Mouse (Mus musculus): ENCODE measurements at regions not wholly inside any gene's neighbourhood (a gene's known extent, or its start where the extent isn't known, plus 50 kb on each side); places are given as distances from the start of the nearest gene placed in this dataset.
A peak's percentile ranks its signal among the peaks of the same experiment; 100 is the strongest.

DNA sequence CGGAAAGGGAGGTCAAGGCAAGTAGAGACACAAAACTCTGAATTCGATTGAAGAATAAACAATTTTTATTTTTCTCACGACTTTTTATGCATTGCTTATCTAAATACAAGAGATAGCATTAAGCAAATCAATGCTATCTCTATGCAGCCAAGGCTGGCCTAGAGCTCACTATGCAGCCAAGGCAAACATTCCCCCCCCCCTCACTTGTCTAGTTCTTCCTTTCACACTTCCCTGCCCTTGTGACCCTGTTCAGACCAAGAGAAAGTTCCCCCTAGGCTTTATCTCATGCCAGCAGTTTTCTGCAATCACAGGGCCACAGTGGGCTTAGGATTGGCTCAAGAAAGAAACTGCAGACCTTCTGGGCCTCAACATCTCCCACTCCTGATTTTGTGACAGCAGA lies 417.9 kb upstream of the Rag2 start:
- no peak for DNase-seq (ENCODE audit: low read depth, low spot score)

DNA sequence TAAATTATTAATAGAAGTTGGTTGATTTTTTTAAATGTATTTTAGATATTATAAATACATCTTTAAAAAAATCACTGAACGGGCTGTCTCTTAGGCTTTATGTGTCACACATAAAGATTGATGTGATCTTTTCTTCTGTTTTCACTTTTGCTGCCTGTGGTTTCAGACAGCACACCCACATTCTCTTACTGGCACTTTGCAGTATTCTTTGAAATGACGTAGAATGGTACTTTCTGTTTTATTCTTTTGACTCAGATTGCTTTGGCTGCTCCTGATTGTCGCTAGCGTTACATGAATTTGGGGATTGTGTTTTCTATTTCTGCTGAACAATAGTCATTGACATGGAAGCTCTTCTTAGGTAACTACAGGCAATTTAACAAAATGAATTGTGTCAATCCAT lies 415.4 kb upstream of the Rag2 start:
- no peak for DNase-seq (ENCODE audit: low read depth, low spot score)

DNA sequence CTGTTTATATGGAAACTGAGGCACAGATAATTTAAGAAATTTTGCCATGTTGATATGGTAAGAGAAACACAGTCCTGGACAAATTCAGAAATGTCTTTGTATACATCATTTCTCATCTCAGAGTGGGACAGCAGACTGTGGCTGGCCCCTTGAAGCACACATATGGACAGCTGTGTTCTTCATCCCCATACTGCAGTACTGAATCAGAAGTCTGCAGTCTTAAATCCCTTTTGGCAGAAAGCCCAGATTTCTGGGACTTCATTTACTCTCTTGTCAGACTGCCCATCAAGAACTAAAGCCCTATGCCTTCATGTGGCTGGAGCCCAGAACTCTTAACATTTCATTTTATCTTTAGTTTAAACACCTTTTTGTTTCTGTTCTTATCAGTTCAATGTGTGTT lies 403.8 kb upstream of the Rag2 start:
- peak; percentile 12 for DNase-seq (ENCODE audit: low read depth, low spot score)

DNA sequence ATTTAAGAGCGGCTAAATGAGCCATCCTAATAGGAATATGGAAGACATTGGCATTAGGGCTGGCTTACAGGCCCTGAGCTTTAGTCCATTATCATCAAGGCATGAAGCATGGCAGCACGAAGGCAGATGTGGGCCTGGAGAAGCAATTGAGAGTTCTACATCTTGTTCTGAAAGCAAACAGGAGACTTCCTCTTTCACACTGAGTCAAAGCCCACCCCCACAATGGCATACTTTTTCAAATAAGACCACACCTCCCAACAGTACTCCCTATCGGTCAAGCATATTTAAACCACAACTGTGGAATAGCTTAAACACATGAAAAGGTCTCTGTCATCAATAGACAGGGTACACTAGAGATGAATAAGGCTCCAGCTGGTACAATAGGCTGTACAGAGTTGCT lies 381.5 kb upstream of the Rag2 start:
- no peak for DNase-seq (ENCODE audit: low read depth, low spot score)

DNA sequence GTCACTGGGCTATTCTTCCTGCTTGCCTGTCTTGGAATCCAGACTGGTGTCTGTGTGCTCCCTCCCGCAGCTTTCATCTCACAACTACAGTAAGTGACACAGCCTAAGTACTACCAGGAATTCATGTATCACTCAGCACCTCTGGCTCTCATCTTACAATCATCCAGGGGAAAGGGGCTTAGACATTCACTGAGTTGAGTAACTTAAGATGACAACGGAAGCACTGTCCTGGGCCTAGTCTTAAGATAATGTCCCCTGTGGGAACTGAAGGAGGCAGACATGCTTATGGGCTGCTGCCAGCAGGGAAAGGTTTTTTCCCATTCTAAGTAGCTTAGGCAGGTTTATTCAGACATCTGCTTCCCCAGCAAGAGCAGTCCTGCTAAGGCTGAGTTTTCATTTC lies 377.4 kb upstream of the Rag2 start:
- no peak for DNase-seq (ENCODE audit: low read depth, low spot score)

DNA sequence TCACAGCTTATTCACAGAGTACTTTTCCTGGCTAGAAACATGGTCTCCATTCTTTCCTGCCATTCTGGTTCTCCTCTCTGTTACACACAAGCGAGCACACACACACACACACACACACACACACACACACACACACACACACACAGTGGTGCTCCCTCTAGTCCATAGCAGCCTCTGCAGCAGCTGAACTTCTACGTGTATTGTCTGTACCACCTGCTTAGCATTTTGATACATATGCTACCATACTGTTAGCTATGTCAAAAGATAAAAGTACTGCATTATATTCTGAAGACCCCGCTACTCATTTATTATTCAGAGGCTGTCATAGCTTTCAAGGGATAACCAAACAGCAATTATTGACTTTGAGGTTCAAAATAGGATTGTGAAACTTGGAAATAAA lies 372.3 kb upstream of the Rag2 start:
- no peak for DNase-seq (ENCODE audit: low read depth, low spot score)

DNA sequence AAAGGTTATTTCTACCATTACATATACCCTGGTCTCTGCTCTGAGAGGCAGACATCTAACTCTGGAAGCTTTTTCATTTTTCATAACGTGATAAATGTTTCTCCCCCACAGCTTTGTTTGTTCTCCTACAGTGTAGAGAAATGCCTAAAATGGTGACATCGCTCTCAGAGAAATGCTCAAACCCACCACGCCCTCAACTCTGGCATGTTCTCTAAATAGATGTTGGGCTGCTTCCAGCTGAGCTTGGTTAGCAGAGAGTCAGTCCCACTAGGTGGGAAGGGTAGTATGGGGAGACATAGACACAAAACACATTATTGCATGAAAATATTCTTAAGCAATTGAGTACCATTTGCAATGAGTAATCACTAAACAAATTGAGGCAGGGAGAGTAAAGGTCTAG lies 368.1 kb upstream of the Rag2 start:
- no peak for DNase-seq (ENCODE audit: low read depth, low spot score)

DNA sequence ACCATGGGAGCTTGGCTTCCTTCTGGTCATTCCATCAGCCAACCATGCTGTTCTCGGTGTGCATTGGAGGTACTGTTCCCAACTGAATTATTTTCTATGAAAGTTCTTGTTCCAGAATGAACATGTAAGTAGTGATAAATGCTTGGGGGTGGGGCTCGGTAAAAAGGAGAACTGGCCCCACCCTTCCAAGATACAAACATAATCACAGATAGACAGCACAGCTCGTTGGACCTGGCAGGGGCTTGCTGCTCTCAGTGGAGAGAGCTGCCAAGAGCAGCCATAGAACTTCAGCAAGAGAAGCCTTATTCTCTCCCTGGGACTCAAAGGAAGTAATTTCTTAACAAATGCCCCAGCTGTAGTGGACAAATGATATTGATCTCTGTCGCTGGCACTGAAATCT lies 360.6 kb upstream of the Rag2 start:
- DNase-seq (ENCODE audit: low read depth, low spot score), result no peak

DNA sequence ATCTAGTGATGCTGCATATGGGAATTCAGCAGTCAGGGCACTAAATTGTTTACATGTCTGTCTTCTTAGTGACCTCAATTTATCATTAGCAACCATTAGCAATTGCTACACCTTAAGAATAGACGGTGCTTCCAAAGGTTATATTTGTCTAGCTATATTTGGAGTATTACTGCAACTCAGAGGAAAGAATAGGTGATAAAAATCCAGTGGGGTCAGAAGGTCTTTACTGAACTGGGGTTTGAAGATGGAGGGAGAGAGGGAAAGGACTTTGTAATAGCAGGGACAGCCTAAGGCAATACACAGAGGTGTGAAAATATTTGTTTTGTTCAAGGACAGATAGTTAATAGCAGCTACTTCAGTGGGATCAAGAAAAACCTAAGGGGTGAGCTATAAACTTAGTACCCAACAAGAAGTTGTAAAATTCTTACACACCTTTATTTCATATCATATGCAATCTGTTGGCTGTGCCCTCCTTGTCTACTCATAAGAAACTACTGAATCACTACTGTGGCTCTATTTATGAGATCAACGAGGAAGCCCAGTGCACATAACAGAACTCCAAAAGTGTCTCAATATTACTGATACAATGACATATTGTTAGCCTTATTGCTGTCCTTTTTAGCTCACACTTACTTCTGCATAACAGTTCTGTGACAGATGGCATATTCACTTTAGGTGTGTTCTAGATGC lies 357.7 kb upstream of the Rag2 start:
- no peak for DNase-seq (ENCODE audit: low read depth, low spot score)

DNA sequence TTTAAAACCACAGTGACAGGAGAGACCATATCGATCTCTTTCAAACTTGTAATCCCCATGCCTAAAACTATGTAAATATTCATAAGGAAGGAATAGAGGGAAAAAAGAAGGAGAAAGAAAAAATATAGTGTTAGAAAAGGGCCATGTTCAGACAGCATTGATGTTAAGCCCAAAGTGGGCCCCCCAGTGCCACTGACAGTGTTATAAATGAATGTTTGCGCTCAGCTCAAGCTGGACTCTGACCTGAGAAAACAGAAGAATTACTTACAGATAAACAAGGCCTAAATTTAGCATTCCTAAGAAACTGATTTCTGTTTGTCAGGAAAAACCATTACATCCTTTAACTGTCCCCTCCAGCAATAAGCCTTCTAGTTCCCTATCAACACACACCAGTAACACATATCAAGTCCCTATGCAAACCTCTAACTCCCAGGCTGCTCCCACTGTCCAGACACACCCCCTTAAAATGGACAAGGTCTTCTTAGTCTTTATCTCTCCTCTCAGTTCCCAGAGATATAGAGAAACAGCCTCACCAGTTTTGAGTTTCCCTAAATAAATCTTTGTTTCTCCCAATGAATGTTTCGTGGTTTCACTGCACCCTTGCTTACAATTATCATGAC lies 350.4 kb upstream of the Rag2 start:
- DNase-seq (ENCODE audit: low read depth, low spot score), result no peak

DNA sequence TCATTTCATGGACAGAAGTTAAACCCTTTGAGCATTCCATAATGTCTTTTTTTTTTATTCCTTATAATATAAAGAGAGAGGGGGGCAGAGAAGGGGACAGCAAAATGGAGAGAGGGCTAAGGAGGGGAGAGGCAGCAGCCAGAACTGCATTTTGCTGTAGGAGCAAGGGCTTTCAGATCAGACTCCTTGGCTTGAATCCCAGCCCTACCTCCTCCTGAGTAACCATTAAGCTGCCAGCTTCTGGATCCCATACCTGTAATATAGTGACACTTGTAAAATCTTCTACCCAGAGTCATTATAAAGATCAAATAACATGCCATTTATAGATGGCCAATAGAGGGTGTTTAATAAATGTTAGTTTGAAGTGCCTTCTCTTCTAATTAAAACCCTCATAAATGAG lies 339.6 kb upstream of the Rag2 start:
- no peak for DNase-seq (ENCODE audit: low read depth, low spot score)

DNA sequence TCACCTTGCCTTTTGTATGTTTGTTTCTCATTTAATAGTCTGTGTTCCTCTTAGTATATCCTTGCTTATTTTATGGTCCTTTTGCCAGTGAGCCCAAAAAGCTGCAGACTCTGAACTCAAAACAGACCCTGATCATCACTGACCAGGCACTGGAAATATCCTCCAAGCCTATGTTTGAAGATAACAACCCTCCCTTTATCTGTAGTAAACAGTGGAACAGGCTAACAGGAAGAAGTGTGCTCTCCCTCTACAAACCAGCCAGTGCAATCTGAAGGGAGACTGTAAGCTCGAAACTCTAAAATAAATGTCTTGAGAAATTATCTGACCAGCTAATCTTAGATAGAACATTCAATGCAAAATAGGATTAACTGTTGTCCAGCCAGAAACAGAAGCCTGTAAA lies 336.4 kb upstream of the Rag2 start:
- no peak for DNase-seq (ENCODE audit: low read depth, low spot score)

DNA sequence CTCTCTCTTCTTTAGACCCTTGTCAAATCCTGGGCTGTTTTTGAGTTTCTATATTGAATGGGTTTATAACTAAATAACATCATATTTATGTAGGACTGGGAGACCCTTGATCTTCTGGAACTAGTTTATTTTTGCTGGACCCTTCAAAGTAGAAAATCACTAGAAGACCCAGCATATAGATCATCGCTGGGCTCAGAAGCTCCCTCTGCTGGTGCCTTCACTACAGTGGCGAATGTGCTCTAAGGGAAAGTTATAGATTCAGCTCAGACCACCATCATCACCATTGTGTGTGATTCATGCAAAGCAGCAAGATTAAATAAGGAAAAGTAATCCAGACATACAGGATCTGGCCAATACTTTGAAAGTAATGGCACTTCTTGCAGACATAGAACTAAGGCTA lies 335.4 kb upstream of the Rag2 start:
- no peak for DNase-seq (ENCODE audit: low read depth, low spot score)

DNA sequence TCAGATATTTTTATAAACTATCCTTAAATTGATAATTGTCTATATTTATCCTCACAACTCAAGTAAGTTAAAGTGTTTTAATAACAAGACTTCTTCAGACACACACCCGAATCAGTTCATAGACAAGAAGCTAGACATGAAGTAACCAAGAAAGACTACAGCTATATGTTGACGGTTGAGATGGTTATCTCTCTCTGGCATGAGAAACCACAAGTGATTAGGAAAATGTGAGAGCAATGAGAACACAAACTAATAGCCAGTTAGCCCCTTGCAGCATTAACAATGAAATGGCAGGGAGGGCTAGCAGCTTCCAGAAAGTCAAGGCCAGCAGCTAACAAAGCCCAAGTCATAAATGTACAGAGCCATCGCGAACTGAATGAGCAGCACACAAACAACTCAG lies 333.8 kb upstream of the Rag2 start:
- DNase-seq (ENCODE audit: low read depth, low spot score), result no peak

DNA sequence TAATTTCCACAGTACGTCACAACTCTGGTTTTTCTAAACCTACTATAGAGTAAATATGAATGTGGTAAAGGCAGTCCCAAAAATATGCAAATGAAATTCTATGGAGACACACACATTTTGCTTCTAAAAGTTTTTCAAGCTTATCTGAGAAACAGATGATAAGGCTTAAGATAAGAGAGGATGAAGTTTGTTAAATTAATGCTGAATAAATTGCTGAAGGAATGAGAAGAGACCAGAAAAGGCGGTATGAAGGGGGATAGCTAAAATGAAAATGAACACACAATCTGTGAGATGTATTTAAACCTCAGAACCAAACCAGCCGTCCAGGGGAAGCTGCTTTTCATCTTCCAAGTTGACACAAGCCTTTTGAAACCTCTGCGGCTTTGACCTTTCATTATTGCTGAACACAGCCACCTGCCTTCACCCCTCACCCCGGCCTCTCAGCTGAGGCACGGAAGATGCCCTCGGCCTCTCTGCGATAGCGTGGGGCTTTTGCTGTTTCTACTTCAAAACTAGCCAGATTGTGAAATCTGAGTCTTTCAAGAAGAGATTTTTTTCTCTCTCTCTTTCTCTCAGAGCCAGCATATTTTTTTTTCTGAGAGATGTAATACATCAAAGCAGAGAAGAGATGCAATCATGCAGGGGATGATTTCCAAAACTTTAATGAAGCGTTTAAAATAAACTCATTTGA lies 328.7 kb upstream of the Rag2 start:
- DNase-seq (ENCODE audit: low read depth, low spot score), result no peak

DNA sequence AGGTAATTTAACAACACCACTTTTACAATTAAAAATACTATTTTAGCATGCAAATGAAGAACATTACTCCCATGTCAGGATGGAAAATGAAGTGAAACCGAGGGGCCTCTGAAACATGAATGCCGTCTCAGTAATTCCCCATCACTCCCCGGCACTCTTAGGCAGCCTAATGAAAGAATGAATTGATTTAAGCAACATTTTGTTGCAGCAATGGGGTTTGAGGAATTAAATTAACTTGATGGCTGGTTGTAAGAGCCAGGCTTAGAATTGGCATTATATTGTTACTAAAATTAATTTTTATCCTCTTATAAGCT lies 328.2 kb upstream of the Rag2 start:
- peak; percentile 43 for DNase-seq (ENCODE audit: low read depth, low spot score)

DNA sequence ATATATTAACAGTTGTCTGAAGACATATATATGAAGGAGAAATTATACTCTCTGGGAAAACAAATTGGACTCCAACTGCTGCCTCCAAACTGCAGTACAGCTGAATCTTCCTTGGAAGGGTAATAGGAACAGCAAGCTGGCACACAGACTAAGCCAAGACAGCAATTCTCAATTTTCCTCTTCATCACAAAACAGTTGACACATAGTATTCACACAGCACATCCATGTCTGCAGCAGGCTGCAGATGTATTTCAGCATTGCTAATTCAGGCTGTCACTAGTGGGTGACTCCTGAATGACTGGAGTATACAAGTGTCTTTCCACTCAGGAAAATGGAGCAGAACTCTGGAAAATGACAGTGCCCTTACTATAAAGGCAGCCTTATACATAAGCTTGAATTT lies 327.7 kb upstream of the Rag2 start:
- DNase-seq (ENCODE audit: low read depth, low spot score), result no peak

DNA sequence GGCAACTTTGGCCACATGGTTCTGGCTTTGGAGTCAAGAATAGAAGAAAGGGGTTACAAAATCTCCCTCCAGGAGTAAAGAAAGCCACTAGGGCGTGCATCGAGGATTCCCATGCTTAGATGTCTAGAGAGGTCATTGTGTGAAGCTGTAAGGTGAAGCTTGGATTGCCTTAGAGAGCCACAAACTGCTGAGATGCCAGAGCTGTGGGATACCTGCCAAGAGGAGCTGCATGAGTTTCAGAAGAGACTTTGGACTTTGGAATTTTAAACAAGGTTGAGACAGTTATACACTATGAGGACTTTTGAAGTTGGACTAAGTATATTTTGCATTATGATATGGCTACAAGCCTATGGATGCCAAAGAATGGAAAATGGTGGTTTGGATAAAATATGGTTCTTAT lies 325.4 kb upstream of the Rag2 start:
- DNase-seq (ENCODE audit: low read depth, low spot score), result no peak

DNA sequence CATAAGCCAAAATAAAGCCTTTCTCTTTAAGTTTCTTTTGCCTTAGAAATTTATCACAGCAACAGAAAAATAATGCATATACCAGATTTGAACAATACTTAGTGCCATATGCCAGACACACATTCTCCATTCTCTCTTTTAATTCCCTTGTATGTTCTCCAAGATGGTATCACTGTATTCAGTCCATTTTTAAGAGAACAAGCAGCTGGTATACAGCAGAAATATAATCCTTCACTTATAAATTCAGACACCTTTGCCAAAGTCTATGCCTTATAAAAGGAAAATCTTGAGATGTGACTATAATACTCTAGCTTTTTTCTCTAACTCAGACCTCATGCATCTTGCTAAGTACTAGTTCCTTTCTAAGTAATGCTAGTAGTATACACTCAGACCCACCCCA lies 324.4 kb upstream of the Rag2 start:
- DNase-seq (ENCODE audit: low read depth, low spot score), result no peak

DNA sequence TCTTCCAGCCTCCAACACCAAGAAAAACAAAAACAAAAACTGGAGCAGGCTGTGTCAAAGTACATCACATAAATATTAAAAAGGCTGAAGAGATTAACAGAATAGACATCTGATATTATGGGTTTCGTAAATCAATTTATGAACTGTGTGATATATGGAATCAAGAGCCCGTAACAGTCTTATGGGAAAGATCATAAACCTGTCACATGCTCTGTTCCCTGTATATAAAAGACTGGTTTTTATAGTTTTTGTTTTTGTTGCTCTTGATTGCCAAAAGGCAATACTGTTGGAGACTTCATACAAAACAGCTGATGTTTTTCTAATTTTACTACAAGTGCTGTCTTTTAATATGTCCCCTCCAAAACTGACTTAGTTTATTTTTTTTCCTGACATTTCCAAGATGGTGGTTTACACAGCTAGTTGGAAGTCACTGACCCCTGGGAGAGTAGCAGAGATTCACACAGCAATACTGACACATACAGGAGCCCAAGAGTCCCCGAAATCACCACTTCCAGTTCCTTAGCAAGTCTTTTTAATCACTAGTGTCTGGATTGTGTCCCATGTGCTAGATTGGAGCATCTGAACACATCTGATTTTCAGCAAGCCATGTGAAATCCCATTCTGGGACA lies 303.1 kb upstream of the Rag2 start:
- no peak for DNase-seq (ENCODE audit: low read depth, low spot score)

DNA sequence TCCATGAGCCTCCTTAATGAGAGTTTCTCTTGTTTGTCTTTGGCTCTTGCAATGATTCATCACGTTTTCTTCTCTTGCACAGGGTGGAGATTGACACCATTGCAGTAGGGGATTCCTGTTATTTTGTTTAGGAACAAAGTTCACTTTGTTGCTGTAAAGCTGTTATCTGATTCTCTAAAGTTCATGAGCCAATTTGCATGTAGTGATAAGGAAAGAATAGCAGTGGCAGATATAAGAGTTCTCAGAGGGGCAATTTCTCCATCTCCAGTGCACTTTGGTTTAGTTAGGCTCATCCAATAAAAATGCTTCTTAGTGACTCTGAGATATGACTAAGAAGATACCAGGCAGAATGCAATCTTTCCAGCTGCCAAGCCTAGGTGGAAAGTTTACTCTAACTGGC lies 267.8 kb upstream of the Rag2 start:
- no peak for DNase-seq (ENCODE audit: low read depth, low spot score)

DNA sequence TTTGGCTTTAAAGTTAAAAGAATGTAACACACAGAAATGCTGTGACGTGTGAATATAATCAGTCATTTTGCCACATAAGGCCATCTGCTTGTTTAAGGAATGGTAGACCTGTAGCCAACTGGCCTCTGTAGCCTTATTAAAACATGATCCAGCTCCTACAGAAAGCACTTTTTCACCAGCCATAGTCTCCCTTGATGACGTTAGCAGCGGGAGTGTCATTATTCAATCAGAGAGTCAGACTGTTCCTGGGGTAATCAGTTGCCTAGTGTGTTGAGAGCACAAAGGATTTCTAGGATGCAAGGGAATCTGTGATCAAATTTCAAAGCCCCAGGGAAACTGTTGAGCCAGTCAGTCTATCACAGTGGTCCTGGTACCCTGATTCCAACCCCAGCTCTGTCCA lies 260.3 kb upstream of the Rag2 start:
- DNase-seq (ENCODE audit: low read depth, low spot score), result no peak

DNA sequence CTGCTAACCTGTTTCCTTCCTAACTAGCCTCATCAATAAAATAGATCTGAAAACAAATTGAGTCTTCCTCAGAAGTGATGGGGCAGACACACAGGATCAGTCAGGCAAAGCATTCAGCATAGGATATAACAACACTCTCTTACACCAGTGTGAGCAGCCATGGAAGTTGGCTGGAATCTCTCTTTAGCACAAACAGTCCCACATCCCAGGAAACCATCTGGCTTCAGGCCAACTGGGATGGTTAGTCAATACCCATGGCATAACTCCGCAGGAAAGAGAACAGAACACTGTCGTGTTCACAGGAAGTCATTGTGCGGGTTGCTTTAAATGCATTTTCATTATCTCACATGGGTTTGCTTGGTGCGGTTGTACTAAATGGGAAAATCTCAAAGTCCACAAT lies 256.2 kb upstream of the Rag2 start:
- DNase-seq (ENCODE audit: low read depth, low spot score), result no peak
